Mouse (Mus musculus): ENCODE measurements at regions not wholly inside any gene's neighbourhood (a gene's known extent, or its start where the extent isn't known, plus 50 kb on each side); places are given as distances from the start of the nearest gene placed in this dataset.

DNA sequence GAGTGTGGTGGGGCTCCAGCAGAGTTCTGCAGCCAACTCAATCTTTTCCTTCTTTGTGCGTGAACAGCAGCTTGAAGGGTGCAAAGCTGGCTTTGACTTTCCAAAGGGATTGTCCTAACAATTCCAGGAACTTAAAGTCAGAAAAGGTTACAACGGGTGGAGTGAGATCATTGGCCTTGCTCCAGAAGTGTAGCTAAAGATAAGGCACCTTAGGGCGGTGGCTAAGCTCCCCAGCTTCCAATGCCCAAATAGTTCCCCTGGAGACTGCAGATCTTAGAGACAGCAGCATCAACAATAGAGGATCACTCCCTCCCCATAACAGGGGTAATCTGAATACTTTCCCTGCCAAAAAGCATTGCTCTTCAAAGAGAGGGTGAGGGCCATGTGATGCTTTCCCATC is 62.3 kb upstream of the Cd93 start:
- DNase-seq, result no peak

DNA sequence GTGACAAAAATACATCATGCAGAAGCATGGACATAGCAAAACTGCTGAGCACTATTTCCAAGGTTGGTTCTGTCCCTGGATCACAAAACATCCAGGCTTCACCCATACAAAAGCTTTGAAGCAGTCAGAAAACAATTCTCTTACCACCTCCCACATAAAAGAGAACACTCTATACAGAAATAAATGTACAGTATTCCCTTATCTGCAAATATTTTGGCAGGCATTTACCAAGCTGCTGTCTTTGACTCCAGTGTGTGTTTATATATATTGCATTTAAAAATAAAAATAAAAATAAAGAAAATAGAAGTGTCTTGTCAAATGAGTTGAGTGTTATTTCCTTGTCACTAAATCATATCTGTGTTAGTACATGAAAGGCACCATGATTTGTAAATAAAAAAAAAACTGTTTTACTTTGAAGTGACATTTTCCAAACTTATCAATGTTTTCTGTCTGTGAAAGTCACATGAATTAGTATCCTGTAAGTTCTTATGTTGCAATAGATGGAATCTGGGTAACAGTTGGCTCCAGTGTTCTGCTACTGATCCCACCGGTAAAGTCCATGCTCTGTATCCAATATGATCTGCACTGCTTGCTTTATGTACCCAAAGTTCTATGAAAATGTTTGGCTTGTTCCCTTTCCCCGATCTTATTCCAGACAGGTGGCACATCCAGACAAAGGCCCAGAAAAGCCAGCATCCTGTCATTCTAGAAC is 59.9 kb upstream of the Cd93 start:
- DNase-seq, result no peak

DNA sequence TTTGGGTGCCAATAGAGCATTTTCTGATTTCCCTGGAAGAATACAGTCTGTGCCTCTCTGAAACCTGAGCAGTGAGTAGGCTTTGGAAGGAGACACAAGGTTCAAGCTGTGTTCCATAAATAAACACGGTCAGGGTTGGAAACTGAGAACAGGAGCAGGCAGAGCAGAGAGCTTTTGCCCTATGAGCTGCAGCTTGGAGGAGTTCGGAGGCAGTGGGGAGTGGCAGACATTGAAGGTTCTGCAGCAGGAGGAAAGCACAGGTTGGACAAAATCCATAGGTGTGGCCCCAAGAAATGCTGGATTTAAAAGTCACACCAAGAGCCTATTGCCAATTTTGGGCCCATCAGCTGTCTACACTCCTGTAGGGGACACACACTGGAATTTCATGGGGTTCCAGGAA is 59.0 kb upstream of the Cd93 start:
- DNase-seq, result no peak

DNA sequence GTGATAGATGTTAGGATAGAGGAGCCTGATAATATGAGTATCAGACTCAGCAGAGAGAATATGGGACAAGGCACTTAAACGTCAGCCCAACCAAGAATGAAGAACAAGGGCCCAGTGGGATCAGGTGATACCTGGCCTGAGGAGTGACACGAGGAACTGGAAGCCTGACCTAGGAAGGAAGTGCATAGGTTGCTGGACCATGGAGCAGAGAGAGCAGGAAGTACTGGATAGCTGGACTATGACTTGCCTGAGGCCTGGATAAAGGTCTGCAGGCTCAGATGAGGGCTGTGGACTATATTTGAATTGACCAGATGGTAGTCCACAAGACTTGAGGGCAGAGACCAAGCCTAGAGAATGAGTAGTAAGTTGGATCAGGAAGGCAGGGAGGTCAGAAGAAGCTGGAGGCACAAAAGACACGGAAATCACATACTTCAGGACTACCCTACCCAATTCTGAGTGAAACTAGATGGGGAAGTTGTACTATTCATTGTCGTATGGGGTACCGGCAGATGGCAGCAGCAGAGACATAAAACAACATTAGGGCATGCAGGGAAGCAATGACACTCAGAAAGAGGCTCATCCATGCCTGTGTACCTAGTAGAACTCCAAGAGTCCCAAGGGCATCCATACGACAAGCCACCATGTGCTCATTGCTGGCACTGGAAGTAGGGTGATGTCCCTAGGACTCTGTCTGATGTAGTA is 57.0 kb upstream of the Cd93 start:
- no peak for DNase-seq

DNA sequence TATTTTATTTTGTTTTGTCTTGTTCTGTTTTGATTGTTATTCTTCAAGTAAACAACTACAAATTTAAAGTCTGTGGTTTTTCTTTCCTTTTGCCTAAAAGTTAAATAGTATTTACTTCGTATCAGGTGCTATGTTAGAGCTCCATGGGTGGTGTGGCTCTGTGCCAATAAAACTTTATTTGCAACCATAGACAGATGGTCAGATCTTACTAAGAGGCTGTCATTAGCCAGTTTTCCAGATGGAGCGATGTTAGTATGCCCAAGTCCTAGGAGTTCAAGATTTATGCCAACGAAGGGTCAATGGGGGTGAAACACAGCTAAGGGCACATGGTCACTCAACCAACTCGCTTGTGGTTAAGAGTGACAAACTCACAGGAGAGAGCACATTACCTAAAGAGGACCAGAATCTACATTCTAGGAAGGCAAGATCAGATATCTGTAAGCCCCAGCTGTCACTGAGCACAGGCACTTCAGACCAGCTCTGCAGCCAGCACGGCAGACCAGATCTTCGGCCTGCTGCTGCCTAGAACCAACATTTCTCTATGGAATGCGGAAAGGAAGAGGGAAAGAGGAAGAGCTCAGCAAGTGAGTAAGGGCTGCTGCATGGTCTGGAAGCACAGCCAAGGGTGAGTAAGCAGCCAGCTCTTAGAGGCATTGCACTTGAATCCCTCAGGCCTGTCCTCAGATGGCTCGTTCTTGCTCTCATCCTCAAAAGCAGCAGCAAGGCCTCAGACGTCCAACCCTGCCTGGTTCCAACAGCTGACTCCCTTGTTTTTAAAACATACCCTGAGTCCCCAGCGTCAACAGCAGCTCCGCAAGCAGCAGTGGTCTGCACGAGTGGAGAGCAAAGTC is 54.3 kb upstream of the Cd93 start:
- DNase-seq, result peak; percentile 53

DNA sequence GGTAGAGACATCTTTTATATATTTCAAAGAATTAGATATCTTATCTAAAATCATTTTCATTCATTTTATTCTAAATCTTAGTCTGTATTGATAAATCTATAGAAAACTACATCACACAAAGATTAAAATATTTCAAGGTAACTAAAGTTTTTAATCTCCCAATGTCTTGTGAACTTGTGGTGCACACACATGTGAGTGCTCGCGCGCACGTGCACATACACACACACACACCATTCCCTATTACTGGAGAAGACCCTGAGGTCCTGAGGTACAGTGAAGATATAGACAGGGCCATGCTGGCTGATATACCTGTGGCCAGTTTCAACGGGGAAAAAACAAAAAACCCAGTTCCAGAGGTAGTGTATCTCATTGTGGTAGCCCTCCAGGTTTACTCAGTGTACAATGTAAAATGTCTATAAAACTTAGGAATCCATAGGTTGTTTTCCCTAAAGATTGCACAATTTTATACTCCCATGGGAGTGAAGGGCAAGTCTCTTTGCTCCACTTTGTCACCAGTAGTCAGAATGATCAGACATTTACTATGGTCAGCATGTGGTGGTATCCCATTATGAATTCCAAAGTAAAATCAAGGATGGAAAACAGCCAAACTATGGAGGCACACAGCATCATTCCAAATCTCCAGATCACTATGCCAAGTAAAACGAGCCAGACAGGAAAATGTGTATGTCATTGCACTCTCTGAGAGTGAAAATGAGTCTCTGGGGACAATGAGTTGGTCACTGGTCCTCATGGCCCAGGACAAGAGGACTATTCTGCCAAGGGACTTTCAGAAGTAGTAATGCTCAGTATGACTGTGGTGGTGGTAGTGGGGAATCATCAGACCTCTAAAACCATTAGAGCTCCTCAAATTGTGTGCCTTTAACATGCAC is 53.0 kb upstream of the Cd93 start:
- no peak for DNase-seq

DNA sequence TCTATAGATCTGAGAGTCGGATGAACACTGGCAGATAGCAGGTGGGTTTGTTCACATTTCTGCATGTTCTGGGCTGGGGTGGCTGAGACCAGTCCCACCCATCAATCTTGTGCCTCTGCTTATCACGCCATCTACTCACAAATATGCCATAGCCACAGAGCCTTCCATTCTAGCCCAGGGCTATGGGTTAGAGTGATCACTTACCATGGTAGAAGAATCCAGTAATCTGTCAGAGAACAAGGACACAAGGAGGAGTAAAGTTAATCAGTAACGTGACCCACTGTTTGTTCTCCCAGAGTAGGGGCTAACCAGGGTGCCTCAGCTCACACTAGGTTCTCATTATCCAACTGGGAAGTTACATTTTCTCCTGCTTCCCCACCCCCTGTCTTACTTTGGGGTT is 52.1 kb upstream of the Cd93 start:
- no peak for DNase-seq

DNA sequence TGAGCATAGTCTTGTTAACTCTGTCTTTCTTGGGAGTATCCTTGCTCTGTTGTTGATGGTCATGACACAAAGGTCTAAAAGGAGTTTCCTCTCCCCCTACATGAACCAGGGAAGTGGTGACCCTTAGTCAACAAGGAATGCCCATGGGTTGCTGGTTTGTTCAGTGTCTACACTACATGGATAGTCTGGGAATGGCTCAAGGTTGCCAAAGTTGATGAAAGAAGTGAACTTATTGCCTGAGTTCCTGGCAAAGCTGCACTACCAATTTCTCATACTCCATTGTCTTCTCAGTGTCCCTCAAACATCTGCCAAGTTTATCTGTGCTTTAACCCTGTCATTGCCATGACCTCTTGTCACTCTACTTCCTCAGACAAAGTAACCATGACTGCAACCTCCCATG is 49.9 kb upstream of the Cd93 start:
- DNase-seq, result no peak
